Mouse (Mus musculus): ENCODE results near the gene Muc1. TPM values are rescaled to one million over a fixed set of nuclear protein-coding genes. Genes with fewer than 3 reads are reported as not detected.

Gene Muc1
- polyA plus RNA-seq, 1 experiment = 0.67 TPM

- Histone ChIP-seq H3K4me1 (ENCODE audit: control insufficient read depth, insufficient read depth, low read length) (peaks cover 2% of the 10 kb centered on the region), H3K4me3 (replicated peaks; ENCODE audit: control insufficient read depth, low read depth, low read length) (peak overlapping the region; percentile 2), H3K27ac (ENCODE audit: control insufficient read depth, insufficient read depth, low read depth, low read length, poor library complexity) (peak overlapping the region; percentile 33)
- no peak for TF ChIP-seq CTCF (IDR thresholded peaks at IDR 0.05; ENCODE audit: control insufficient read depth, insufficient read depth, low read length)
- no peak for TF ChIP-seq POLR2A (IDR thresholded peaks at IDR 0.05; ENCODE audit: borderline replicate concordance, control insufficient read depth, low read depth, low read length)
- 74% methylated on average over 12 of the region's 12 CpGs for WGBS
Observed at GRCm38 (mm10) chr3:89188478-89188875, 40.4 kb upstream of the Muc1 start.

GRCm38 (mm10) chr3:89190436-89190835 is 38.4 kb upstream of the Muc1 start:
- TF ChIP-seq CTCF (IDR thresholded peaks at IDR 0.05; ENCODE audit: control insufficient read depth, insufficient read depth, low read length) (no peak), POLR2A (IDR thresholded peaks at IDR 0.05; ENCODE audit: borderline replicate concordance, control insufficient read depth, low read depth, low read length) (no peak)
- Histone ChIP-seq H3K27ac (ENCODE audit: control insufficient read depth, insufficient read depth, low read depth, low read length, poor library complexity) (peak overlapping the region; percentile 2; the same call in 1 of the 2 replicates), H3K4me3 (replicated peaks; ENCODE audit: control insufficient read depth, low read depth, low read length) (no peak overlapping the region), H3K4me1 (ENCODE audit: control insufficient read depth, insufficient read depth, low read length) (peaks cover 2% of the 10 kb centered on the region; the same call in 1 of the 2 replicates)
- WGBS = 3% methylated on average over 8 of the region's 8 CpGs

- 24% methylated on average over 1 of the region's 1 CpGs for WGBS
- TF ChIP-seq CTCF (IDR thresholded peaks at IDR 0.05; ENCODE audit: control insufficient read depth, insufficient read depth, low read length) = no peak
- no peak for TF ChIP-seq POLR2A (IDR thresholded peaks at IDR 0.05; ENCODE audit: borderline replicate concordance, control insufficient read depth, low read depth, low read length)
- no peak overlapping the region for H3K27ac ChIP-seq (ENCODE audit: control insufficient read depth, insufficient read depth, low read depth, low read length, poor library complexity)
- no peak overlapping the region for H3K4me3 ChIP-seq (replicated peaks; ENCODE audit: control insufficient read depth, low read depth, low read length)
- H3K4me1 ChIP-seq (ENCODE audit: control insufficient read depth, insufficient read depth, low read length) = no peaks in the 10 kb centered on the region; the same call in 1 of the 2 replicates
Observed at GRCm38 (mm10) chr3:89193351-89193750, 35.5 kb upstream of the Muc1 start.

GRCm38 (mm10) chr3:89193853-89194252 is 35.0 kb upstream of the Muc1 start:
- H3K27ac ChIP-seq (ENCODE audit: control insufficient read depth, insufficient read depth, low read depth, low read length, poor library complexity) = no peak overlapping the region
- TF ChIP-seq CTCF (IDR thresholded peaks at IDR 0.05; ENCODE audit: control insufficient read depth, insufficient read depth, low read length) (no peak), POLR2A (IDR thresholded peaks at IDR 0.05; ENCODE audit: borderline replicate concordance, control insufficient read depth, low read depth, low read length) (no peak)
- 75% methylated on average over 2 of the region's 2 CpGs for WGBS
- H3K4me1 ChIP-seq (ENCODE audit: control insufficient read depth, insufficient read depth, low read length) = no peaks in the 10 kb centered on the region; the same call in 1 of the 2 replicates
- no peak overlapping the region for H3K4me3 ChIP-seq (replicated peaks; ENCODE audit: control insufficient read depth, low read depth, low read length)

GRCm38 (mm10) chr3:89195979-89196877 is 32.6 kb upstream of the Muc1 start:
- H3K4me3 ChIP-seq (replicated peaks; ENCODE audit: control insufficient read depth, low read depth, low read length) = peak overlapping the region; percentile 68
- peak overlapping the region; percentile 42 for H3K27ac ChIP-seq (ENCODE audit: control insufficient read depth, insufficient read depth, low read depth, low read length, poor library complexity)
- no peaks in the 10 kb centered on the region; the same call in 1 of the 2 replicates for H3K4me1 ChIP-seq (ENCODE audit: control insufficient read depth, insufficient read depth, low read length)
- 5% methylated on average over 33 of the region's 33 CpGs for WGBS
- TF ChIP-seq POLR2A (IDR thresholded peaks at IDR 0.05; ENCODE audit: borderline replicate concordance, control insufficient read depth, low read depth, low read length) (peak; percentile 75; the same call in 1 of the 2 replicates), CTCF (IDR thresholded peaks at IDR 0.05; ENCODE audit: control insufficient read depth, insufficient read depth, low read length) (peak; percentile 5; the same call in 1 of the 2 replicates)

- 33% methylated on average over 3 of the region's 3 CpGs for WGBS
- Histone ChIP-seq H3K27ac (ENCODE audit: control insufficient read depth, insufficient read depth, low read depth, low read length, poor library complexity) (no peak overlapping the region), H3K4me1 (ENCODE audit: control insufficient read depth, insufficient read depth, low read length) (peaks cover 3% of the 10 kb centered on the region), H3K4me3 (replicated peaks; ENCODE audit: control insufficient read depth, low read depth, low read length) (no peak overlapping the region)
- TF ChIP-seq POLR2A (IDR thresholded peaks at IDR 0.05; ENCODE audit: borderline replicate concordance, control insufficient read depth, low read depth, low read length) (no peak), CTCF (IDR thresholded peaks at IDR 0.05; ENCODE audit: control insufficient read depth, insufficient read depth, low read length) (no peak)
Observed at GRCm38 (mm10) chr3:89199839-89200238, 29.0 kb upstream of the Muc1 start.

- TF ChIP-seq POLR2A (IDR thresholded peaks at IDR 0.05; ENCODE audit: borderline replicate concordance, control insufficient read depth, low read depth, low read length) (no peak), CTCF (IDR thresholded peaks at IDR 0.05; ENCODE audit: control insufficient read depth, insufficient read depth, low read length) (no peak)
- Histone ChIP-seq H3K4me3 (replicated peaks; ENCODE audit: control insufficient read depth, low read depth, low read length) (peak within 1 kb of the TSS; percentile 88), H3K4me1 (ENCODE audit: control insufficient read depth, insufficient read depth, low read length) (peaks cover 3% of the 10 kb centered on the region), H3K27ac (ENCODE audit: control insufficient read depth, insufficient read depth, low read depth, low read length, poor library complexity) (no peak within 1 kb of the TSS)
- WGBS = 22% methylated on average over 13 of the region's 13 CpGs
Observed at GRCm38 (mm10) chr3:89202253-89203141, 26.4 kb upstream of the Muc1 start, which contains the start of gene Gba. Gba (plus strand) TSS chr3:89202928.

- H3K4me3 ChIP-seq (replicated peaks; ENCODE audit: control insufficient read depth, low read depth, low read length) = peak overlapping the region; percentile 88
- H3K4me1 ChIP-seq (ENCODE audit: control insufficient read depth, insufficient read depth, low read length) = peaks cover 3% of the 10 kb centered on the region
- WGBS = 29% methylated on average over 5 of the region's 5 CpGs
- H3K27ac ChIP-seq (ENCODE audit: control insufficient read depth, insufficient read depth, low read depth, low read length, poor library complexity) = no peak overlapping the region
- no peak for TF ChIP-seq POLR2A (IDR thresholded peaks at IDR 0.05; ENCODE audit: borderline replicate concordance, control insufficient read depth, low read depth, low read length)
- no peak for TF ChIP-seq CTCF (IDR thresholded peaks at IDR 0.05; ENCODE audit: control insufficient read depth, insufficient read depth, low read length)
Observed at GRCm38 (mm10) chr3:89203142-89203514, 25.7 kb upstream of the Muc1 start.
